Mouse (Mus musculus): ENCODE results near the gene Adamts9. TPM values are rescaled to one million over a fixed set of nuclear protein-coding genes. Genes with fewer than 3 reads are reported as not detected.

The Adamts9 gene
- polyA plus RNA-seq, 1 experiment from 2014 or later, result 6.9 TPM

DNA sequence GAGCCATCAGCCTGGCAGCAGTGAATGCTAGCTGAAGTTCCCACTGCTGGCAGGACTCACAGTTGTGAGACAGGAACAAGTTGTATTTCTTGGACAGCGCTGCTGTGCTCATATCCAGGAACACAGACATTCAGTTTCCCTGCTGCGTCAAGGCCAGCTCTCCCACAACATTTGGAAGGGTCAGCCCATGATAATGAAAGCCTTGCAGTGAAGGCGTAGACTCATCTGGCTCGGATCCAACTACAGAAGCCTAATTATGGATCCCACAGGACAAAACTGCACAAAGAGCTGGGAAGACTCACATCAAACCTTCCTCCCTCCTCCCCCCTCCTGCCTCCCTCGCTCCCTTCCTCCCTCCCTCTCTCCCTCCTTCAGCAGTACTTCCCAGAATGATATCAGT is 93.0 kb downstream of the Adamts9 start:
- WGBS, result 31% methylated on average over 5 of the region's 5 CpGs
- Histone ChIP-seq H3K4me1 (peaks cover 5% of the 10 kb centered on the region; the same call in 1 of the 2 replicates), H3K4me2 (no peak overlapping the region), H3K36me3 (peaks cover 12% of the 10 kb centered on the region; the same call in 1 of the 2 replicates), H3K27ac (peak overlapping the region; percentile 47; the same call in 1 of the 2 replicates), H3K9ac (no peak overlapping the region), H3K27me3 (no peaks in the 10 kb centered on the region), H3K9me3 (no peaks in the 10 kb centered on the region), H3K4me3 (no peak overlapping the region)
- ATAC-seq (ENCODE audit: insufficient number of reproducible peaks, low FRiP score, low TSS enrichment, low read depth), result peak; percentile 82

DNA sequence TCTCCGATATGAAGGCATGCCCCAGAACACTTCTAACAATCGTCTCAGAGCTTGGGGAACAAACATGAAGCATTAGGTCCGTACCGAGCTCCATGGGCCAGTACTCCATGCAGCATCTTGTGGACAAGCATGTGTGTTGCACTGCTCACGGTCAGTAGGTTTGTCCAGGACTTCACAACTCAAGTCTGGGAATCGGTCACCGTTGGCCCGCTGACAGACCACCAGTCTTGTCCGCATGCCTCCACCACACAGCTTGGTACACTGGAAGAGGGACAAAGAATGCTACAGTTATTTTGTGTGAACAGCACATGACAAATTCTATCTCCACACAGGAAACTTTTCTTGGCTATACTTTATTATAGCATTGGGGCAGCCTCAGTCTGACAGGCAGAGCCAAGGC is 94.1 kb downstream of the Adamts9 start:
- ATAC-seq (ENCODE audit: insufficient number of reproducible peaks, low FRiP score, low TSS enrichment, low read depth), result no peak
- 93% methylated on average over 9 of the region's 9 CpGs for WGBS
- no peak overlapping the region for H3K9ac ChIP-seq
- H3K27me3 ChIP-seq, result no peaks in the 10 kb centered on the region
- H3K4me3 ChIP-seq, result no peak overlapping the region
- peaks cover 5% of the 10 kb centered on the region; the same call in 1 of the 2 replicates for H3K4me1 ChIP-seq
- no peak overlapping the region for H3K4me2 ChIP-seq
- no peak overlapping the region for H3K27ac ChIP-seq
- H3K9me3 ChIP-seq, result no peaks in the 10 kb centered on the region
- peaks cover 12% of the 10 kb centered on the region; the same call in 1 of the 2 replicates for H3K36me3 ChIP-seq

DNA sequence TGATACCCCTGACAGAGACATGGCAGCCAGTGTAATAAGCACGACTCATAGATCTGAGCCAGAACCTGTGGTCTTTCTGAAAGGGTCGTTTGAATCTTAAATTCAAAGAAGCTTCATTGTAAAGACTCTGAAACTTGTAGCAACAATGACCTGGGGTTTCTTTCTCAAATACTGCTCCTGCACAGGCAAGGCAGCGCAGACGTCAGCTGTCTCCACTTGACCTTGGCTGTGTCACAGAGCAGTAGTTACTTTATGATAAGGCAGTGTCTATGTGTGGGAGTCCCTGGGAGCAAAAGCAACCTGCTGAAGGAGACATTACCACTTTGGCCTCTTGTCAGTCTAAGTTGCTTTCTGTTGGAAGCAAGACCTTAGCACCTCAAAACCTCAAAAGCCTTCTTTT is 96.7 kb downstream of the Adamts9 start:
- ATAC-seq (ENCODE audit: insufficient number of reproducible peaks, low FRiP score, low TSS enrichment, low read depth), result no peak
- 72% methylated on average over 4 of the region's 4 CpGs for WGBS
- H3K4me1 ChIP-seq, result peaks cover 14% of the 10 kb centered on the region; the same call in 1 of the 2 replicates
- no peaks in the 10 kb centered on the region for H3K9me3 ChIP-seq
- H3K9ac ChIP-seq, result no peak overlapping the region
- H3K36me3 ChIP-seq, result peaks cover 12% of the 10 kb centered on the region; the same call in 1 of the 2 replicates
- H3K4me2 ChIP-seq, result no peak overlapping the region
- H3K4me3 ChIP-seq, result no peak overlapping the region
- H3K27ac ChIP-seq, result no peak overlapping the region
- H3K27me3 ChIP-seq, result no peaks in the 10 kb centered on the region

DNA sequence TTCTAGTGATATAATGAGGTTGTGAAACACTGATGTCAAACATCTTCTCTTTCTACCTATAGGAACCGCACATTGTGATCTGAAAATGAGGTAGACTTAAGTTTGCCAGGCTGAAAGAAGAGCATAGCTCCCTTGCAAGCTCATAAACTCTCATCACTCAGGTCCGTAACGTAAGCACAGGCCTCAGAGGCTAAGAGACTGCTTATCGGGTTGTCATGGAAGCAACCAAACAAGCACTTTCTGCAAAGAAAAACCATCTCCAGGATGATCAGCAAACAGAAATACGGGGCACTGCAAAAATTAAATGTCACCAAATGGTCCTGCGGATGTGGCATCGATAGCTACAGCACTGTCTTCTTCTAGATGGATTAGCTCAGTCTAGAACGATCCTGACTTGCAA is 97.4 kb downstream of the Adamts9 start:
- Histone ChIP-seq H3K4me3 (no peak overlapping the region), H3K9me3 (no peaks in the 10 kb centered on the region), H3K27me3 (no peaks in the 10 kb centered on the region), H3K36me3 (peaks cover 12% of the 10 kb centered on the region; the same call in 1 of the 2 replicates), H3K4me2 (no peak overlapping the region), H3K4me1 (peaks cover 14% of the 10 kb centered on the region; the same call in 1 of the 2 replicates), H3K27ac (no peak overlapping the region), H3K9ac (no peak overlapping the region)
- ATAC-seq (ENCODE audit: insufficient number of reproducible peaks, low FRiP score, low TSS enrichment, low read depth), result no peak
- 88% methylated on average over 8 of the region's 8 CpGs for WGBS

DNA sequence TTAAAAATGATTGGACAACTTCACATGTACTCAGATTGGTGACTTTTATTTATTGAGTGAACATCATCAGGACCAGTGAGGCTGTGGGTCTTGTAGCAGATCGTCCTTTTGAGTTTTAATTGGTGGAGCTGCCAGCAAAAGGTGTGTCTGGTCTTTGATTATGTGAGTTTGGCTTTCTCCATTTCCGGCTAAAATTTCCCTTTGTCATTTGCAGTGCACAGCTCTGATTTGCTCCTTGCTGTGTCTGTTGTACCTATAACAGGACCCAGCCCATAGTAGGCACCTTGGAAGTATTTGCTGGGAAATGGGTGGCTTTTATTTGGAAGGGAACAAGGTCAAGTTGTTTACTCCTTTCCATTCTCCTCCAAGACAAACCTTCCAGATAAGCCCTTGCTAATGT is 99.8 kb downstream of the Adamts9 start:
- peaks cover 9% of the 10 kb centered on the region; the same call in 1 of the 2 replicates for H3K4me1 ChIP-seq
- H3K36me3 ChIP-seq, result 0 out of 2 replicates have a peak, but pooled peaks cover 7% of the 10 kb centered on the region
- WGBS, result 46% methylated on average over 2 of the region's 2 CpGs
- no peak overlapping the region for H3K4me2 ChIP-seq
- H3K27ac ChIP-seq, result no peak overlapping the region
- no peaks in the 10 kb centered on the region for H3K27me3 ChIP-seq
- H3K9ac ChIP-seq, result no peak overlapping the region
- H3K9me3 ChIP-seq, result no peaks in the 10 kb centered on the region
- H3K4me3 ChIP-seq, result no peak overlapping the region
- ATAC-seq (ENCODE audit: insufficient number of reproducible peaks, low FRiP score, low TSS enrichment, low read depth), result no peak

DNA sequence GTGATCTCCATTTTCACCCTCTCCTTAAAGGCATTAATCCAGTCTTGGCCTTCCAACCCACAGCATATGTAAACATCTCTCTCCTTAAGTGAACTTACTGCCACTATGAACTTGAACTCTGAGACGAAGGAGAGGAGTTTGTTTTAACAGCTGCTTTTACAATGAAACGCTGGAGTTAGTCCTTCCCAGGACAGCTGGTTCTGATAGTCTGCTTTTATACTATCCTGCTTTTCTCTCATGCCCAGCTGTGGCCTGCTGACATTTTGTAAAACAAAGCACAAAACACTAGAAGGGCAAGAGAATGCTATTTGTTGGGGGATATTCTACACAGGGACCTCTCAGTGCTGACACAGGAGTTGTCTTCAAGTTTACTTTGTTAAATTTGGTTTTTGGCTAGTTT is 101.3 kb downstream of the Adamts9 start:
- Histone ChIP-seq H3K4me2 (no peak overlapping the region), H3K27ac (no peak overlapping the region), H3K9ac (no peak overlapping the region), H3K4me1 (peaks cover 9% of the 10 kb centered on the region; the same call in 1 of the 2 replicates), H3K4me3 (no peak overlapping the region), H3K36me3 (no peaks in the 10 kb centered on the region), H3K27me3 (no peaks in the 10 kb centered on the region), H3K9me3 (no peaks in the 10 kb centered on the region)
- ATAC-seq (ENCODE audit: insufficient number of reproducible peaks, low FRiP score, low TSS enrichment, low read depth), result no peak
- 18% methylated on average over 2 of the region's 2 CpGs for WGBS

DNA sequence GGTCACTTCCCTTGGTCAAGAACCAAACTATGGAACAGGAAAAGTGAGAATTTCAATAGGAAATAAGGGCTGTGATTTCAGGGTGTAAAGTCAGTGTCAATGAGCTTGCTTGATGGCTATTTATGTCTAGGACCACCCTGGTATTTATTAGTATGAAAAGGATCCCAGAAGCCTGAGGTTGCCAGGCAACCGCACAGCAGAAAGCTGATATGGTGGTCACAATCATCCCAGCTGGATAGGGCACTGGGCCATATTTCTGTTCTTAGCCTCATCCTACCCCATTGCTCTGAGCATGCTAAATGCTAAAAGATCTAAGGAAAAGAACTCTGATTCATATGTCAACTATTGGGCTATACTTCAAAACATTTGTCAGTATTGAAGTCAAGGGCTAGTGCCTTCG is 112.2 kb downstream of the Adamts9 start:
- H3K9me3 ChIP-seq, result no peaks in the 10 kb centered on the region
- H3K4me2 ChIP-seq, result no peak overlapping the region
- WGBS, result 81% methylated on average over 2 of the region's 2 CpGs
- ATAC-seq (ENCODE audit: insufficient number of reproducible peaks, low FRiP score, low TSS enrichment, low read depth), result no peak
- no peaks in the 10 kb centered on the region for H3K27me3 ChIP-seq
- no peak overlapping the region for H3K4me3 ChIP-seq
- no peaks in the 10 kb centered on the region for H3K4me1 ChIP-seq
- 0 out of 2 replicates have a peak, but pooled peaks cover 4% of the 10 kb centered on the region for H3K36me3 ChIP-seq
- H3K9ac ChIP-seq, result no peak overlapping the region
- H3K27ac ChIP-seq, result no peak overlapping the region

DNA sequence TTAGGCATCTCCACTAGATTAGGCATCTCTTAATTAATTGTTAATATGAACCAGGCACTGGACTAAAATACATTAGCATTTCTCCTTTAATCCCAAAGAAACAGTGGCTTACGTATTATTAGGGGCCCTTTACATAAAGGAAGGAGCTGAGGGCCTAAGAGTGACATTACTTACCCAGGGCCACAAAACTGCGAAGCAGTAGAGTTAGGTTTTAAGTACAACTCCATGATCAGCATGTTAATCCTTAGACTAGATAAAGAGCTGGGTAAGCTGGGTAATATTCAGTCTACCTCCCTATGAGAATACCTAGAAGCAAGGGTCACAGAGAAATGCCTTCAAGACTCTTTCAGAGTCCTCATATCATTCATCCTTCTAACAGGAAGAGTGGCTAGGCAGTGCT is 114.1 kb downstream of the Adamts9 start:
- Histone ChIP-seq H3K27me3 (no peaks in the 10 kb centered on the region), H3K27ac (no peak overlapping the region), H3K9me3 (no peaks in the 10 kb centered on the region), H3K4me2 (no peak overlapping the region), H3K9ac (no peak overlapping the region), H3K36me3 (no peaks in the 10 kb centered on the region), H3K4me1 (no peaks in the 10 kb centered on the region), H3K4me3 (no peak overlapping the region)
- 91% methylated on average over 2 of the region's 2 CpGs for WGBS
- ATAC-seq (ENCODE audit: insufficient number of reproducible peaks, low FRiP score, low TSS enrichment, low read depth), result no peak

DNA sequence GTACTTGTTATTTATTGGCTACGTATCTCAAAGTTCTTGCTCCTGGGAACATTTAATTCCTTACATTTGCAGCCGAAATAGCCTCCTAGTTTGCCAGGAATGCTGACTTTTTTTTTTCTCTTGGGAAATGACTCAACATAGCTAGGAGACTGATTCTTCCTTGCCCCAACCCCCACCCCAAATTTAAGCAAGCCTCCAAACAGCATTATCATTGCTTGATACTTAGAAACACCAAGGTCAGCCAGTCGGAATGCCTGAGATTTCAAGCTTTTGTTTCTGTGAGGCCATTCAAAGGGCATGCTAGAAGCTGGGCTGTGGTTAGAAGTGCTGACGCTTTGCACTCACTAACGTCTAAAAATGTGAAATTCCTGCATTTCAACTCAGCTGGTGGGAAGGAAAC is 115.9 kb downstream of the Adamts9 start:
- peaks cover 5% of the 10 kb centered on the region; the same call in 1 of the 2 replicates for H3K36me3 ChIP-seq
- no peak overlapping the region for H3K4me2 ChIP-seq
- H3K27ac ChIP-seq, result no peak overlapping the region
- no peaks in the 10 kb centered on the region for H3K9me3 ChIP-seq
- H3K4me3 ChIP-seq, result no peak overlapping the region
- no peaks in the 10 kb centered on the region for H3K27me3 ChIP-seq
- no peak for ATAC-seq (ENCODE audit: insufficient number of reproducible peaks, low FRiP score, low TSS enrichment, low read depth)
- no peak overlapping the region for H3K9ac ChIP-seq
- WGBS, result 52% methylated on average over 5 of the region's 5 CpGs
- no peaks in the 10 kb centered on the region for H3K4me1 ChIP-seq

DNA sequence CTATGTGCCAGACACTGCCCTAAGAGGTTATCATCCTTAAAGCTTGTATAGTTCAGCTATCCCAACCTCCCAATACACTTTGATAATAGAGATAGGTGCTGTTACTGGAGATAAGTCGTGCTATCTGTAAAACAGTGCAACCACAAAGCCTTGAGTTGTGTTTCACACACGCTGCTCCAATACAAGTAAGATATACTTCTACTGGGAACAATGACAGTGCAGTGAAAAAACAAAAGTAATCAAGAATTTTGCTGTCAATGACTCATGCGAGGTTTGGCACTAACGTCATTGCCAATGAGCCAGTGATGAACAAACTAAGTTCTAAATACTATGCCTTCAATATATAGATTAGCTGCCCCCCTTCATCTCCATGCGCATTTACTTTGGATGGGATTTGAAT is 116.7 kb downstream of the Adamts9 start:
- H3K27me3 ChIP-seq, result no peaks in the 10 kb centered on the region
- peaks cover 5% of the 10 kb centered on the region; the same call in 1 of the 2 replicates for H3K36me3 ChIP-seq
- H3K9ac ChIP-seq, result no peak overlapping the region
- H3K4me1 ChIP-seq, result no peaks in the 10 kb centered on the region
- no peak overlapping the region for H3K4me2 ChIP-seq
- ATAC-seq (ENCODE audit: insufficient number of reproducible peaks, low FRiP score, low TSS enrichment, low read depth), result no peak
- no peak overlapping the region for H3K4me3 ChIP-seq
- H3K9me3 ChIP-seq, result no peaks in the 10 kb centered on the region
- 90% methylated on average over 5 of the region's 5 CpGs for WGBS
- no peak overlapping the region for H3K27ac ChIP-seq

DNA sequence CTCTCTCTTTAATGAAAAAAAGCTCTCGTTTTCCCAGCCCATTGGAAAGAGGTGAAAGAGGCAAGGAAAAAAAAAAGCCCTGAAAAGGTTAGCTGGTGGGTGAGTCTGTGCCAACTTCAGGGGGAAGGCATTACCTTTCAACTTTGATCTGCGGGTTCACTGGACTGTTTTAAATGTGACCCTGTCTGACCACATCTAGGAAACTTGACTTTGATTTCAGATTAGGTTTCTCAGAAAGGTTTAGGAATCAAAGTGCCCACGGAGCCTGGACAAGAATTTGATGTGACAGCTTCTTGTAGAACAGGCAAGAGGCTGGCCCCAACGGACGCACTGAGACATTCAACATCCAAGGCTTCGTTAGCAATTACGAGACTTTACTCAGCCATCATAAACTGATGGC is 119.3 kb downstream of the Adamts9 start:
- WGBS, result 48% methylated on average over 7 of the region's 7 CpGs
- no peaks in the 10 kb centered on the region for H3K4me1 ChIP-seq
- no peaks in the 10 kb centered on the region for H3K9me3 ChIP-seq
- H3K4me2 ChIP-seq, result no peak overlapping the region
- H3K27me3 ChIP-seq, result no peaks in the 10 kb centered on the region
- H3K27ac ChIP-seq, result no peak overlapping the region
- ATAC-seq (ENCODE audit: insufficient number of reproducible peaks, low FRiP score, low TSS enrichment, low read depth), result no peak
- H3K9ac ChIP-seq, result no peak overlapping the region
- peaks cover 5% of the 10 kb centered on the region; the same call in 1 of the 2 replicates for H3K36me3 ChIP-seq
- no peak overlapping the region for H3K4me3 ChIP-seq

DNA sequence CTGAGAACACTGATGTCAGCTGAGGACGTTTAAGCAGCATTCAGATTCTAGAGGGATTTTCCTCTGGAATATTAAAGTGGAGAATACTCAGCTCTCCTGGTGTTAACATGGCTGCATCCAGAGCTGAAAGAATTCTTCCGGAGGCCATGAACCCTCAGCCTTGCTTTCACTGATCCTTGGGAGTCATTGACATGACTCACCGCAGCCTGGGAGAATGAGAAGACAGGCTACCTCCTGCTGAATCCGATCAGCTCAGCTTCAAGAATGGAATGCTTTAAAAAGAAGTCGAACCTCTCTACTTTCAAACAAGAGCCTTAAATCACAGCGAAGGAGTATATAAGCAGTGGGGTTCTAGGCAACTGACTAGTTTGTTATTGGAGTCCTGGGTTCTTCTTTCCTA is 121.3 kb downstream of the Adamts9 start:
- no peak overlapping the region for H3K27ac ChIP-seq
- no peak for ATAC-seq (ENCODE audit: insufficient number of reproducible peaks, low FRiP score, low TSS enrichment, low read depth)
- no peak overlapping the region for H3K4me2 ChIP-seq
- H3K4me3 ChIP-seq, result no peak overlapping the region
- H3K9ac ChIP-seq, result no peak overlapping the region
- H3K36me3 ChIP-seq, result peaks cover 5% of the 10 kb centered on the region; the same call in 1 of the 2 replicates
- no peaks in the 10 kb centered on the region for H3K9me3 ChIP-seq
- no peaks in the 10 kb centered on the region for H3K4me1 ChIP-seq
- no peaks in the 10 kb centered on the region for H3K27me3 ChIP-seq
- 73% methylated on average over 6 of the region's 6 CpGs for WGBS

DNA sequence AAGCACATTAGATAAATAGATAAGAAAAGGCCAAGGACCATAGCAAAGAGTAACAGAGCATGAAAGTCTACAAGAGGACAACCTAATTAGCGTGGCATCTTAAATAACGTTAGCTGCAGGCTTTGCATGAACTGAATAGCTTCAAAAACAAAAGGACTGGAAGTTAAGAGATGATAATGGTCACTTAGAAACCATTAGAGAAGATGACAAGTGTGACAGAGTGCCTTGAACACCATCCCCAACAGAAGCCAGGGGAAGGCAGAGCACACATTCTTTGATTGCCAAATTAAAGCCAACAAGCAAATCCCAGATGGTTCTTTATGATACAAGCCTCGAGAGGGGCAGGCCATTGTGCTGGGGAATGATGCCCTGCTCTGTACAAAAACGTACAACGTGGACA is 121.7 kb downstream of the Adamts9 start:
- 63% methylated on average over 5 of the region's 5 CpGs for WGBS
- Histone ChIP-seq H3K27me3 (no peaks in the 10 kb centered on the region), H3K36me3 (peaks cover 5% of the 10 kb centered on the region; the same call in 1 of the 2 replicates), H3K4me2 (no peak overlapping the region), H3K27ac (no peak overlapping the region), H3K9me3 (no peaks in the 10 kb centered on the region), H3K9ac (no peak overlapping the region), H3K4me1 (no peaks in the 10 kb centered on the region), H3K4me3 (no peak overlapping the region)
- no peak for ATAC-seq (ENCODE audit: insufficient number of reproducible peaks, low FRiP score, low TSS enrichment, low read depth)
